Mouse (Mus musculus): ENCODE data around the gene Mthfsd.
A peak's percentile ranks its signal among the peaks of the same experiment; 100 is the strongest.

Gene Mthfsd

DNA sequence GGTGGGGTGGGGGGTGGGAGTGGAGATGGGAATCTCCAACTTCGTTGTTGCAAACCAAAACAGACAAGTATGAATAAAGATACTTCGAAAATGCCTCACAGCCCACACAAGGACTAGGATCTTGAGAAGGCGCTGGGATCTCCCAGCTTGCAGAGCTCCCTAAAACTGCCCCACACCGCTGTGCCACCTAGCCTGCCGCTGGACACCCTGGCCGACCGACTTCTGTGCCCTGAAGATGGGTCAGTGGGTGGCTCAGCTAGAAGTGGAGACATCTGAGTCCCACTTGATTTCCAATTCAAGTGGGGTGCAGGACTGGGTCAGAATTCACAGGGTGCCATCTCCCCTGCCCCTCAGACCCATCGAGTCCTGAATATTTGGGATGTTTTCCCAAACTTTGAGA is 13.5 kb upstream of the Mthfsd start:
- DNase-seq (ENCODE audit: low spot score) = no peak

DNA sequence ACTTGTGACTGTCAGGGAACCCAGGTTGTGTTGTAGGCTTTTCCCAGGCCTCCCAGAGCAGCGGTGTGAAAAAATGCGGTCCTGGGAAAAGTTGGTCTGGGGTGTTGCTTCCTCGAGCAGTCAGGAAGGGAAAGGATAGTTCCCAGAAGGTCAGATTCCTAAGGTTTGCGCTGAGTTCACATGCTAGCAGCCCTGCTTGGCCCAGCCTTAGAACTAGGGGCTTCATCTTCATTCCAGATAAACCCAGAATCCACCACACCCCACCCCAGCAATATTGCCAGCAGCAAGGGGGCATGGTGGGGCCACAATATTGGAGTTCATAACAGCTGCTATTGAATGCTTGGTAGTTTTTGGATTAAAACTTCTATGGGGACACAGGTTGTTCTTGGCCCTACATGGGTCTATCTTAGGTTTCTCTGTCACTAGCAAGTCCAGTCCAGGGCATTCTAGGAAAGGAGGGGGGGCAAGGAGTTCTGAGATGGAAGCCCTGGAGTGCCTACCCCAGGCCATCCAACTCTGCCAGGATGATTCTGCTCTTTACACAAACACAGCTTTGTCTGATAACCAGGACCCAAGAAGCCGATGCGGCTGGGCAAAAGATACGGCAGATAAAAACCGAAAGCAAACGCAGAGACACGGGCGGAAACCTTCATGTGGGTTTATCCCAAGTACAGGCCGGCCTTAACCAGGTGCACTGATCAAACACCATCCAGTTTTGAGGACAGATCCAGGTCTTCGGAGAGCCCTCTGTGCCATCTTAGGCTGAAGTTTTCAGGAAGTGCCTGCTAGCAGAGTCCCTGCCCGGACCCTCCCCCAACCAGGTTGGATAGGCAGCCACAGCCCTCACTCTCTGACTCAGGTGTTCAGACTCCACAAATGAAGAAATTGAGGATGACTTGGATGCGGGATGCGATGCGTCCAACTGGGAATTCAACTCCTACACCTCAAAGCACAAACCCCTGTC is 12.5 kb upstream of the Mthfsd start:
- no peak for DNase-seq (ENCODE audit: low spot score)

DNA sequence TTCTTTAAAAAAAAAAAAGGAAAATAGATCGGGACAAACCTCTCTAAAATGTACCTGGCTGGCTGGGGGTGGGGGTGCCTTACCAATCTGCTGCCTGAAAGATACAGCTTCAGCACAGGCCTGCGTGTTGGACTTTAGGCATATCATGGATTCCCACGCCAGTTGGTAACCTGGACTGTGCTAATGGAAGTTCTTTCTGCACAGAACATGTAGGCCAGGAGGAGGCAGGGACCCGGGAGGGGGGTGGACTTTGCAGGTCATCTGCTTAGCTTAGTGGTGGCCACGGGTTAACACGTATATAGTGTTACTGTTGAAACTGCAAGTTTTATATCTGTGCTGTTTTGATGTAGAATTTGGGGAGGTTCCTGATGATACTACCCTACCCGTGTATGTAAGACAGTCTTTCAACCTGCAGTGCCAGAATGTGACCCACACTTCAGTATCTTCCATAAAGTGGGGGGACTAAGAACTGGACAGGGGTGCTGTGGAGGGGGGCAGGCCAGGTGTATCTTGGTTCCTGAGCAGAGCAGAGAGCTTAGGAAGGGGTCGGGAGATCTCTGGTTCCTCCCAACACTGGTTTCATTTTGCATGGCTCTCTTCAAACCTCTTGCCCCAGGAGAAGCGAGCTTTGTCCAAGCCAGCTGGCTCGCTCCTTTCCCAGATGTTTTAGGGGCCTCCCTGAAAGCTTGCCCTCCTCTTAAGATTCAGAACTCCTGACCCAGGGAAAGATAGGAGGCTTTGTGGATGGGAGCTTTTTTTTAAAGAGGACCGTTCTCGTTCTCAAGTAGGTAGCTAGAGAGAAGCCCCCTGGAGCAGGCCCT is 11.7 kb upstream of the Mthfsd start:
- DNase-seq (ENCODE audit: low spot score) = no peak

DNA sequence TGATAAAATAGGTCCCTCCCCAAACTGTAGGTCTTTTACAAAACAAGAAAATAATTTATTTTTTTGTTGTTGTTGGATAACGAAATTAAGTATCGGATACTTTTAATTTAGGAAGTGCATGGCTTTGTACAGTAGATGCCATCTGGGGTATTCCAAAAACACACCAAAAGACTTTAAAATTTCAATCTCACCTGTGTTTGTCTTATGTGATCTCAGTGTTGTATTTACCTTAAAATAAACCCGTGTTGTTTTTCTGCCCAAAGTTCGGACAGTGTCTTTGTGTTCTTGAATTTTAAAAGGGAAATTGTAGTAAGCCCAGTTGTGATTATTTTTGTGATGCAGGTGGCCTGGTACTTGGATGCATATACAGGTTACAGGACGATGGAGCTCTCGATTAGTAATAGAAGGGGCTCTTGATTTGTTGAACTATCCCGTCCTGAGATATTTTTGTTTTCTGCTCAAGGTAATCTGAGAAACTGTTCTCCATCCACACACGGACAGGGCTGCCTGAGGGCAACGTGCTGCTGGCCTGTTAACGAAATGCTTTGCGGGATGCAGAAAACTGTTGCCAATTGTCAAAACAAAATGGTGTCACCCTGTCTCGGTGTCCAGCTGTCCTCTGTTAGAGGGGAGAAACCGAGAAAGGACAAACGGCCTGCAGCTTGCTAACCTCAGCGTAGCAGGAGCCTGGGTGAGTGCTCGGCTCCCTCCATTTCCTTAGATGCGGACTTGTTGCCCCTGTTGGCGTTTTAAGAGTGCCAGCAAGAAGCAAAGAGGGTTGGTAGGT is 10.6 kb upstream of the Mthfsd start:
- no peak for DNase-seq (ENCODE audit: low spot score)

DNA sequence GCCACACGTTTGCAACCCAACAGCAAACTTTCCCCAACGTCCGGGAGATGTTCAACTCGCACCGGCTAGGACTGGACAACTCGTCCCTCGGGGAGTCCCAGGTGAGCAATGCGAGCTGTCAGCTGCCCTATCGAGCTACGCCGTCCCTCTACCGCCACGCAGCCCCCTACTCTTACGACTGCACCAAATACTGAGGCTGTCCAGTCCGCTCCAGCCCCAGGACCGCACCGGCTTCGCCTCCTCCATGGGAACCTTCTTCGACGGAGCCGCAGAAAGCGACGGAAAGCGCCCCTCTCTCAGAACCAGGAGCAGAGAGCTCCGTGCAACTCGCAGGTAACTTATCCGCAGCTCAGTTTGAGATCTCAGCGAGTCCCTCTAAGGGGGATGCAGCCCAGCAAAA is 9.7 kb upstream of the Mthfsd start:
- DNase-seq (ENCODE audit: low spot score) = no peak

DNA sequence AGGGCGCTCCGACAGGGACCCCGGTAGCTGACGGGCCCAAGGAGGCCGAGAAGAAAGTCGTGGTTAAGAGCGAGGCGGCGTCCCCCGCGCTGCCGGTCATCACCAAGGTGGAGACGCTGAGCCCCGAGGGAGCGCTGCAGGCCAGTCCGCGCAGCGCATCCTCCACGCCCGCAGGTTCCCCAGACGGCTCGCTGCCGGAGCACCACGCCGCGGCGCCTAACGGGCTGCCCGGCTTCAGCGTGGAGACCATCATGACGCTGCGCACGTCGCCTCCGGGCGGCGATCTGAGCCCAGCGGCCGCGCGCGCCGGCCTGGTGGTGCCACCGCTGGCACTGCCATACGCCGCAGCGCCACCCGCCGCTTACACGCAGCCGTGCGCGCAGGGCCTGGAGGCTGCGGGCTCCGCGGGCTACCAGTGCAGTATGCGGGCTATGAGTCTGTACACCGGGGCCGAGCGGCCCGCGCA is 9.0 kb upstream of the Mthfsd start:
- no peak for DNase-seq (ENCODE audit: low spot score)

DNA sequence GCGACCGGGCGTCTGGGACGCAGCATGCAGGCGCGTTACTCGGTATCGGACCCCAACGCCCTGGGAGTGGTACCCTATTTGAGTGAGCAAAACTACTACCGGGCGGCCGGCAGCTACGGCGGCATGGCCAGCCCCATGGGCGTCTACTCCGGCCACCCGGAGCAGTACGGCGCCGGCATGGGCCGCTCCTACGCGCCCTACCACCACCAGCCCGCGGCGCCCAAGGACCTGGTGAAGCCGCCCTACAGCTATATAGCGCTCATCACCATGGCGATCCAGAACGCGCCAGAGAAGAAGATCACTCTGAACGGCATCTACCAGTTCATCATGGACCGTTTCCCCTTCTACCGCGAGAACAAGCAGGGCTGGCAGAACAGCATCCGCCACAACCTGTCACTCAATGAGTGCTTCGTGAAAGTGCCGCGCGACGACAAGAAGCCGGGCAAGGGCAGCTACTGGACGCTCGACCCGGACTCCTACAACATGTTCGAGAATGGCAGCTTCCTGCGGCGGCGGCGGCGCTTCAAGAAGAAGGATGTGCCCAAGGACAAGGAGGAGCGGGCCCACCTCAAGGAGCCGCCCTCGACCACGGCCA is 8.5 kb upstream of the Mthfsd start:
- DNase-seq (ENCODE audit: low spot score) = no peak

DNA sequence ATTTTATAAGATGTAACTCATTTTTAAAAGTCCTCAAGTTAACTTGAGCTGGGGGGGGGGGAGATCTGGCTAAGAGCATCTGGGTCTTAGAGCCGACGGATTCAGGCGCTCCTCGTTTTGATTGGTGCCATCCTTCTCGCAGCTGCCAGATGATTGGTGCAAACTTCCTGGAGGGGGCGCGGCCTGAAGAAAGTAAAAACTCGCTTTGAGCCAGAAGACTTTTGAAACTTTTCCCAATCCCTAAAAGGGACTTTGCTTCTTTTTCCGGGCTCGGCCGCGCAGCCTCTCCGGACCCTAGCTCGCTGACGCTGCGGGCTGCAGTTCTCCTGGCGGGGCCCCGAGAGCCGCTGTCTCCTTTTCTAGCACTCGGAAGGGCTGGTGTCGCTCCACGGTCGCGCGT is 7.8 kb upstream of the Mthfsd start, which contains the start of gene Foxc2:
Gene Foxc2, plus strand, starts transcription at position 224 of the 400 bp plus-strand sequence.
- peak; percentile 56 for DNase-seq (ENCODE audit: low spot score)

DNA sequence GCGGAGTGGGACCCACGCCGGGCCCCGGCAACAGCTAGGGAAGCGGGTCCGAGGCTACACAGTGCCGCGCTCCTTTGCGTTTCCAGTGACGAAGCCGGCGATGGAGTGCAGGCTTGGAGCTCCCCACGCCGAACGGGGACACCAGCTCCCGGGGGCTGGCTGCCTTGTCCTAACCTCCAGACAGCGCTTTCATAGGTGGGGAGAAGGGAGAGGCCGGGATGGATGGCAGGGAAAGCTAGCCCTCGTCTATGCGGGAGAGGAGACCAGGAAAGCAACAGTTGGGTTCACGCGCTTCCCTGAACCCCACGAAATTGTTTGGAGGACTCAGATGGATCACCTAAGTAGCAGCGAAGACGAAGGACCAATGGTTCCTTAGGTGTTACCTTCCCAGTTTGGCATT is 6.9 kb upstream of the Mthfsd start:
- DNase-seq (ENCODE audit: low spot score) = no peak

DNA sequence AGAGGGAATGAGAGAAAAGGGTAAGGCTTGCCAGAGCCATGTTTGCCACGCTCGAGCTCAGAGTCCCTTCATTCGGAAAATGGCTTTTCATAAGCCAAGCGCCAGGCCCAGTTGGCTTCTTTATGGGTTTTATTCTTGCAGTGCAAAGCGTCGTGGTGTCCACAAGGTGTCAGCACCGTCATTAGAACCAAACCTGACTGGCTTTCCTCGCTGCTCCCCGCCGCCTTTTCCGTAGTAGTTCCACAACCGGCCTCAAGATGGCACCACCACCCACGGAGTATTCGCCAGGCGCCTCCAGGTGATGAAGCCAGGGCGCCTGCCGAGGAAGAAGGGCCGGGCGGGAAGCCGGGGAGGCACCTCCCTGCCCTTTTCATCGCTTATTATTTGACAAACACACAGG is 5.1 kb upstream of the Mthfsd start:
- DNase-seq (ENCODE audit: low spot score) = peak; percentile 95

DNA sequence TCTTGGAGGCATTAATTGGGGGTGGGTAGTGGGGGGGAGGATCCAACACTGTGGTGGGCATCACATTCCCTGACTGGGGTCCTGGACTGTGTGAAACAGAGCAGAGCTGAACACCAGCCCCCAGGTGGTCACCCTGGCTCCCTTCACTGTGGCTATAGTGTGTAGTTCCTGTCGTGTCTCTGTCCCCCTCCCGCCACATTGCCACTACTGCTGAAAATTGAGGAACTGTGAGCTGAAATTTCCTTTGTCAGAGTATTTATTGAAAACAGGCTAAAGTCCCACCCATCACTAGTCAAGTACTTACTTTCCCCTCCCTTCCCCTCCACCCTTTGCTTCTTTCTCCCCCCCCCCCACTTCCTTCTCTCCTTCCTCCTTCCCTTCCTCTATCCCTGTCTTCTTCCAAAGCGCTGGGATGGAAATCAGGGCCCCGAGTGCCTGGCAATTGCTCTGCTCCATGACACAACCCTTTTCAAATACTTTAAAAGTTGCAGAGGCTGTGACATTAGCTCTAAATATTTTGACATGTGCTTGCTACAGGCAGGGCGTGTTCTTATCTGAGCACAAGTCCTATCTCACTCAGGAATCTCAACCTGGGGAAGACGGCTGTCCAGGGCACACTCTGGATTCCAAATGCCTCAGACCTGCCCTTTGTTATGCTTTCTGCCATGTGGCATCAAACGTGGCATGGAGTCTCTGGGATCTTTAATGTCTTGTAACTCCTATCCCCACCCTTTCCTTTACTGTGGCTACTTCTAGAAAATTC is 3.1 kb upstream of the Mthfsd start:
- no peak for DNase-seq (ENCODE audit: low spot score)

DNA sequence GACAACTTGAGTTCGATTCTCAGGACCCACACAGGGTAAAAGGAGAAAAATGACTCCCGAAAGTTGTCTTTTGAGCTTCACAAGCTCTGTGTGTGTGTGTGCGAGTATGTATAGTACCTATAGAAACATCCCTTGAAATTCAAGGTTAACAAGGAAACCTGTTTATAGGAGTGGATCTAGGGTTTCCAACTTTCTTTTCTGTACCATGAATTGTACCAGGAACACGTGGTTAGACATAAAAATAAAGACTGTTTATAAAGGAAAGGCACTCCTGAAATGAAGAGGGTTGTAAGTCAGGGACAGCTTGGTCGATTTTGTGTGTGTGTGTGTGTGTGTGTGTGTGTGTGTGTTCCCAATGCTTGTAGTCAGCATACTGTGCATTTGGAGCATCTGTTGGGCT is 465 bp upstream of the Mthfsd start:
- DNase-seq (ENCODE audit: low spot score) = no peak

DNA sequence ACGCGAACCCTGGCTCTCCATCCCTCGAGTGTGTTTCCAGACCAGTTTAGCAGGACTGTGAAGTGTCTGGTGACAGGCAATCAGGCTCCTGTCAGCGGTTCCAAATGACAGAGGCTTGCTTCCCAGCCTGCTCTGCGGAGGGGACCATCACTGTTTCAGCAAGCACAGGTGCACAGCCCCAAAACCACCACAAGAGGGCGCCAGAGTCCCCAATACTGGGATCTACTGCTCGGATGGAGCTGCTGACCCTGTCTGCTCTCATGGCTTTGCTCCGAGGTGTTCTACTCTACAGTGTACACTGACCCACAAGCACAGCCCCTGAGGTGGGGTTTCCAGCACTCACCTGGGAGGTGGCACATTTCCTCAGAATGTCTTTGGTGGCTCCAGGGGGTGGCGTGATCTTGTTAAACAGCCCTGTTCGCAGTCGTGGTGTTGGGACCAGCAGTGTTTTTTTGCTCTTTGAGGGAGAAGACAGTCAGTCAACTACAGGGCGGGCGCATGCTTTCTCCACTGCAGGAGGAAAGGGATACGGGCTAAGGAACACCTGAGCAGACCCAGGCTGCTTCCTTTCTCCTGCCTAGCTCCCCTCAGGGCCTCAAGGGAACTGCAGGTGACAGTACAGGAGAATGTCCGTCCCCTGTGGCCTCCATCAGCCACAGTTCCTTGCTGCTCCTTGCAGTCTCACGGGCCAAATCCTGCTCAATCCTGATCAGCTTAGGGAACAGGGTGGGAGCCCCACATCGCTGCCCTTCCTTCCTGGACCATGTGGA is 4.0 kb downstream of the Mthfsd start:
- DNase-seq (ENCODE audit: low spot score) = peak; percentile 74

DNA sequence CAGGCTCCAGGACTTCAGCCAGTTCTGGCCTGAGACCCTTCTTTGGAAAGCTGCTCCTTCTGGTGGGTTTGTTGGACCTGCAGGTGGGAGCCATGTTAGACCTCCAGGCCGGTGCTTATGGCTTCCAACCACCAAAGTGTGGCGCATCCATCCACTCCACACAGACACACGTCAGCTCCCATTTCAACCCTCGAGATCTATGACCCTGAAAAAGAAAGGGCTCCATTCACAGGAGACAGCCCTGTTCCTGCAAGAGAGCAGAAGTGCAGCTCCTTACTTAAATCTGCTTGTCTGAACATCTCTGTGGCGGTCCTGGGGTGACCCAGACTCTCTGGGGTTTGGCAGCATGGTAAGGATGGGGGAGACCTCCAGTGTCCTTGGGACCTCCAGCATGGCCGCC is 14.7 kb downstream of the Mthfsd start:
- DNase-seq (ENCODE audit: low spot score) = no peak

DNA sequence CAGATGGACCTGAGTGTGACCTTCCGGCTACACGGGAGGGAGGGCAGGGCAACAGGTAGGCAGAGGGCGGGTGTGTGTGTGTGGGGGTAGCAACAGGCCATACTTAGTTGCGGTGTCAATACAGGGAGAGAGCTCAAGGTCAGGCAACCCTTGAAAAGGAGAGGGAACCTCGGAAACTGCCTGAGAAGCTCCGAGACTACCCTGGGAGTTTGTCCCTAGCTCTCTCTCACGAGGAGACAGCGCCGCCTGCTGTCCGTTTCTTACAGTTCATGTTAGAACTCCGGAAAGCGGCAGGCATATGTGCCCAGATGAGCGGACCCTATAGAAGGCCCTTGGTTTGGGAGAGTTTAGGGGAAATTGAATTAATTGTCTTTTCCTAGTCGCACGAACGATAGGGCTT is 15.6 kb downstream of the Mthfsd start:
- DNase-seq (ENCODE audit: low spot score) = peak; percentile 84

DNA sequence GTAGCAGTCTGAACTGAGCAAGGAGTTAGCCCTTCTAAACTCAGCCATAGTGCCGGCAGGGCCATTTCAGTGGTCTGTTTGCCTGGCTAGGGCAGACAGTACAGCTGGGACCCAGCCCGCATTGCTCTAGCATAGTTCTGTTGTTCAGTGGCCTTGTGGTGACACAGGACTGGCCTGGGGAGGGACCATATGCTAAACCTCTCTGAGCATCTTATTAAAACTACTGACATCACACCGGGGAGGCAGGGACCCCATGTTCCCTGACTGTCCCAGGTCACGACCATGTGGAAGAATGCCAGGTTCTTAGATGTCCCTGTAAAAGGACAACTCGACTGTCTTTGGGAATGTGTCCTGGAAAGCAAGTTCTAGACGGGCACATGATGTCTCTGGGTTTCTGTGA is 16.1 kb downstream of the Mthfsd start:
- no peak for DNase-seq (ENCODE audit: low spot score)

DNA sequence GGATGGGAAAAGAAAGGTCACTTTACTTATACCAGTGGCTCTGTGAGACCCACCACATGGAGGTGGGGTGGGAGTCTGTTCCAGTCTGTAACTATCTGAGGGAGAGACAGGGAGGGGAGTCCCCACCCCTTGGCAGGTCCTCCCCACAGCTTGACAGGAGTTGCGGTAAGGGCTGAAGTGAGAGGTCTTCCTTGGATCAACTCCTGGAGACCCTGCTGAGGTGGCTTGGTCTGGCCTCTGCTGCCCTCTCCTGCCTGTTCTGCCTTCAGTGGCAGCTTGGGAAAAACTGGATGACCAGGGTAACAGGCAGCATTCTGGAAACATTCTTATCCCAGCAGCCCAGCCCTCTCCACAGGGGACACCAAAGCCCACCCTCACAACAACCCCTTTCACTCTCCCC is 17.5 kb downstream of the Mthfsd start:
- no peak for DNase-seq (ENCODE audit: low spot score)

DNA sequence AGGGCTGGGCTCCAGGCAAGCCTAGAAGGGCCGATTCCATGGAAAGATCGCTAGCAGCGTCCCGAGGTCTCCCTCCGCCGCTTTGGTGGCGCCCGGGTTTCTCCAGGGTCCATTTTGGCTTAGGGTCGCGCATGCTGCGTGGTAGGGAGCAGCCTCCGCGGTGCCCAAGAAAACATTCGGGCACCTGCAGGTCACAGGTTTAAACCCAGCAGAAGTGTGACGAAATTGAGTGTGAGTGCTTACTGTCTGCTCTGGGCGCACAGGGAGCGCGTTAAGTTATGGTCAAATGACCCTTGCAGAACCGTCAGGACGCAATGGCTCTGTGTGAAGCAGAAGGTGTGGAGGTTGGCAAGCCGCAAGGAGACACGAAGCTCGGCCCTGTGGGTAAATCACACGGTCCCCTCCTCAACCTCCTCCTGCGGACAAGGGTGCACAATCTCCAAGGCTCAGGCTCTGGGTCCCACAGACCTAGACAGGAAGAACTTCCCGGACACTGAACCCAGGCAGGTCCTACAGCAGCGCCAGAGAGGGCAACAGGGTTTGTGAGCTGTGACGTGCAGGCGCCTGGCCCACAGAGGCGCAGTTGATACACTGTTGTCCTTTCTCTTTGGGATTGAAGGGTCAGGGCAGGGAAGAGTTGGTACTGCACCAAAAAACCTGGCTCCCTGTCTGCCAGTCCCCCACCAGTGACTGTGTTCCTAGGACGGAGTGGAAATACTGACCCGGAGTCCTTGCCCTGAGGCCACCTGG is 18.4 kb downstream of the Mthfsd start:
- DNase-seq (ENCODE audit: low spot score) = no peak

DNA sequence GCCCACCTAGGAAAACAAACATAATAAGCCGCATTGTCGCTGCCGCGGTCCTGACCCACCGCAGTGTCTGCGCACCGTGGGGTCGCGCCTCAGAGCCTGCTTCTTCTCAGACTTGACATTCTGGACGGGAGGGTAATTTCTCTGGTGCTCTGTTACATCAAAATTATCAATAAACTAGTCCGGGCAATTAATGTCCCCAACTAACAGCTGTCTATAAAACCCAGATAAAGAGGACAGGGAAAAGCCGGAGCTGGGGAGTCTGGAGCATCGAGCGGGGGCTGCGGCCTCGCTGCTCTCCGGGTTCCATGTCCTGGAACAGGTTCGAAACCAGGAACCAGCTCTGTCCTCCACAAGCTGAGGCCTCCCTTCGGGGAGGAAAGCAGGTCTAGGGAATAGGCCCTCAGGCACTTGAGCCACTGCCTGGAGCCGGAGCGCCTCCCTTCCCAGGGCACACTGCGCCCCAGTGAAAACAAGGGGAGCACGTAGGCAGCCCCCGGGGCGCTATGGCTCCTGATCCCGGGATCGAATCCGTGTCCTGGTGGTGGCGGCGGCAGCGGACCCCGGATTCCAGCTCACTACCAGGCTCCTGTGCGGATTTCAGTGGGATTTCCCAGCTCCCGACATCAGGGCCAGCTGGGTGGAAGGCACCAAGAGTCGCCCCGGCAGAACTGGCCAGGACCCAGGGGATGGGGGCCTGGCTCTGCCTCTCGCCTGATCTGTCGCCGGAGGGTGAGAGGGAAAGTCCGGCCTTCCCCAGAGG is 19.1 kb downstream of the Mthfsd start:
- DNase-seq (ENCODE audit: low spot score) = no peak

Measured in layer of hippocampus, adult 11-12 months (tissue).